Mouse (Mus musculus) NIH3T3 (cell line): ENCODE results near the gene Senp1.

Experiments used
- DNase-seq: peaks from one replicate; pipeline ENCODE4 v3.0.0-alpha.2; 2012; ENCODE audit warnings: low read depth

Gene Senp1

DNA sequence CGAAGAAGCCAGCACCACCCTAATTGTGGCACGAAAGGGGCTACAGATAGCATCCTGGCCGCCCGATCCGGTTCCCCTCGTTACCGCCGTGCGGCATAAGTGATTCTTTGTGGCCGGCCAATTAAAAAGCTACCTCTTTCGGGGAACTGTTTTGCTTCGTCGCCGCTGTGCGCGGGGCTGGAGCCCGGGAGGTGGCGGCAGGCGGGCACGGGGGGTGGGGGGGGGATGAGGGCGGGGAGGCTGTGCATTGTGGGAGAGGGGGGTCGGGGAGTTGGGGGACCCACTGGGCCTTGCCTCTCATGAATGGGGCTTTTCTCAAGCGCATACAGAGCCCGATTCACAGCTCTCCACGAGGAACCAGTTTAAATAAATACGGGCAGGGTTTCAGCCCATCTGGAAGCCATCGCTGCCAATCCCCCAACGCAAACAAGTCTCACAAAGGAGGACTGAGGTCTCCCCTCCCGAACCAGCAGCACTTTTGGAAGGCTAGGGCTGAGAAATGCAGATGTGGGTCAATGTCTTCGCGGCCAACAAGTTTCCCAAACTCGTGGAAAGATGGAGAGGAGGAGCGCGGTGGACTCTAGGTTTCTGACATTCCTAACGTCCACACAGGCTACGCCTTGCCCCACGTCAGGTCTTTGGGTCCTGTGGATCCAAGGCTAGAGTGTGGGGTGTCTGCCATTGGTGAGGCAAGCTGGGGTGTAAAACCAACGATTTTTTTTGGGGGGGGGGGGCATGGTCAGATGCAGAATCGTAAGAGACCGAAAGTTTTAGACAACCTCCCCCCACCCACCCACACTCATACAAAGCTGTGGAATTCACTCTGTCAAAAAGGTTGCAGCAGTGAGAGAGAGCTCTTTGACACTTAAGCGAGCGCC is 91.2 kb downstream of the Senp1 start:
- DNase-seq: no peak

DNA sequence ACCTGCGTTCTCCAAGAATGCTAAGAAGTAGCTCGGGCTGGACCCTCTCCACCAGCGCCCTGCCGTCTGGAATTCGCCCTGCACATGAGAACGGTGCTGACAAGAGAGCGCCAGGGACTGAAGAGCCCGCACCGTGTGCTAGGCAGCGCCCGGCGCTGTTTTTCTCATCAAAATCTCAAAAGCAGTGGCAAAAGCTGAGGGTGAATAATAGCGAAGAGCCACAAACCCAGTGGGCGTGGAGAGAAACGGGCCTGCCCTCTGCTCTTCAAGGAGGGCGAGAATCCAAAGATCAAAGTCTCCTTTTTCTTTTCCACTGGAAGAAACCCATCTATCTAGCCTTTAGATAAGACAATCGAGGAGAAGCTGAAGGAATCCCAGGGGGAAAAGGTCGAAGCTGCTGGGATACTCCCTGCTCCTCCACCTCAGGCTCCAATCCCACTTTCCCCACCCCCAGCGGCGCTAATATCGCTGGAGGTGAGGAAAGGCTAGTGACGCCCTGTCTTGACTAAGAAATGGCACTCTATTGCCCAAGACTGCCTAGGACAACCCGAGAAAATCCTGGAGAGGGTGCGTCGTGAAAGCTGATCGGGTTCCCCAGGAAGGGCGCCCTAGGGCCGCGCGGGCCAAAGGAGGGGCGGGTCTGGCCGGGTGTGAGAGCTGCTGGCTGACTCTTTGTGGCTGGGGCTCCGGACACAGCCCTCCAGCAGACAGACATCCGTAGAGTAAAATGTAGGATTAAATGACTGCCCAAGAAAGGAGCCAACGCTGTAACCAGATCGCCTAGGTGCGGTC is 92.0 kb downstream of the Senp1 start:
- no peak for DNase-seq

DNA sequence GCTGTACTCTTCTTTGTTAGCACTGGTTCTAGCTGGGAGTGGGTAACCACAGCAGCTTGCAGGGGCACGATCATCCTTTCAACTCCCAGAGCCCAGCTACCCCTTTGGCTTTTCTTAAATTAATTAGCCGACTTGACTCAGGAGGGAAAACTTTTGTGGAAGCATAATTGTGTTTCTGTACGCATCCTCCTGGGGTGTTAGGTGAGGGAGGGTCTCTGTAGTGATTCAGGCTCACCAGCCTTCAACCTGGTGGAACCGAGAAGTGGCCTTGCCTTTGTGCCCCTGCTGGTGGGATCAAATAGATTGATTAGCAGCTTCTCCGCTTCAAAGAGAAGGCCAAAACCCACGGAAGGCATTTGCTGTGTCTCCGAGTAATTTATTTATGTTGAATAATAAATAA is 93.6 kb downstream of the Senp1 start:
- no peak for DNase-seq

DNA sequence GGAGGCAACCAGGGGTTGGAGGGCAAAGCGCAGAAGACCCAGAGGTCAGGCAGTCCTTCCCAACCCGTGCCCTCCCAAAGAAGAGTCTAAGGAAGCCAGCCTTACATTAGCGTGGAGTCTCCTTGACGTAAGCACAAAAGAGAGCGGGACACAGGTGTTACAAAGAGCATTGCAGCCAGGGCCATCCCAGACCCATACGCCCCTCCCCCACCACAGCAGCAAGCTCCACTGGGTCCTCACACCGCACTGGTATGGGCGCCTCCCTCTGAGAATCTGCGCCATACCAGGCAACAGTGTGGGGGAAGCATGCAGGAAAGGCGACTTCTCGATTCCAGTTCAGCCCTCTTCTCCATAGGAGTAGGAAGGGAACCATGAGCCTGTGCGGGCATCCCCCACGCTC is 94.0 kb downstream of the Senp1 start:
- DNase-seq: no peak

DNA sequence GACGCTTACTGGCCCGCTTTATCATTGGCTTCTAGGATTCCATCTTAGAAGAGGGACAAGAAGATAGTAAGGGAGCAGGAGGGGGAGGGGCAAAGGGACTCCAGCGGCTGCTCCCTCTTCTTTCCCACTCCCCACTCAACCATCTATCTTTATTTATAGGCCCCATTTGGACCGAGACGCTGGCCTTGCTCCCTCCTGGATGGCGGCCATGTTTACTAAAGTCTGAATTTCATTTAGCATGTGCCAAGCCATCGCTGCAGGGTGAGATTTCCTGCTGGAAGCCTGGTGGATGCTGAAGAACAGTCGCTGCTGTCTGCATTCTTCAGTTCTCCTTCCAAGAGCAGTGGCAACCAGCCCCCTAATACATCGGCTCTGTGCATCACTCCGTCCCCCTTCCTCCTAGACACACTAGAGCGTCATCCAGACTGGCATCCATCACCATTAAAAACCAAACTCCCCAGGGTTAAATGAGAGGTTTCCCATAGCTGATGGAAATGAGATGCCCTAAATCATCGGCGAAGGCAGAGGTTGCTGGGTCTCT is 96.8 kb downstream of the Senp1 start:
- DNase-seq: peak; percentile 46

DNA sequence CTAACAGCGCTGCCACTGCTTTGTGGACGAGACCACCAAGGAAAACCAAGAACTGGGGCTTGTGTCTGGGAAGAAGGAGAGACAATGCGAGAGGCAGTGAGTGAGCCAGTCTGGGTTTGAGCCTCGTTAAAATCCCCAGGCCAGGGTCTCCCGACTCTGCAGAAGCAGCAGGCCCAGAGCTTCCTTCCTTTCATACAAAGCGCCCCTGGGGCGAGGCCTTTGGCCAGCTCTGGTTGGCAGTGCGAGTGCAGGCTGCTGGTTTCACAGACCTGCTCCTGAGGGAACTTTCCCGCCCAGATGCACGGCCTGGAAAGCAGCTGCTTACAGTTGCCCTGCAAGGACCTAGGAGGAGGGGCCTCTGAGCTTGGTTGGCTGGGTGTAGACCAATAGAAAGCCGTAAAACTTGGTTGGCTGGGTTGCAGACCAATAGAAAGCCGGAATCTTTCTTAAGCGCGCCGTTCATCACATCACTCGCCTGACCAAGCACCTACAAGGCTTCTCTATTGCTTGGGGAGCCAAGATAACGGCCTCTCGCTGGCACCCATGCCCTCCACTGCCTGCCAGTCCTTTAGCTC is 100.7 kb downstream of the Senp1 start:
- DNase-seq: peak; percentile 55

DNA sequence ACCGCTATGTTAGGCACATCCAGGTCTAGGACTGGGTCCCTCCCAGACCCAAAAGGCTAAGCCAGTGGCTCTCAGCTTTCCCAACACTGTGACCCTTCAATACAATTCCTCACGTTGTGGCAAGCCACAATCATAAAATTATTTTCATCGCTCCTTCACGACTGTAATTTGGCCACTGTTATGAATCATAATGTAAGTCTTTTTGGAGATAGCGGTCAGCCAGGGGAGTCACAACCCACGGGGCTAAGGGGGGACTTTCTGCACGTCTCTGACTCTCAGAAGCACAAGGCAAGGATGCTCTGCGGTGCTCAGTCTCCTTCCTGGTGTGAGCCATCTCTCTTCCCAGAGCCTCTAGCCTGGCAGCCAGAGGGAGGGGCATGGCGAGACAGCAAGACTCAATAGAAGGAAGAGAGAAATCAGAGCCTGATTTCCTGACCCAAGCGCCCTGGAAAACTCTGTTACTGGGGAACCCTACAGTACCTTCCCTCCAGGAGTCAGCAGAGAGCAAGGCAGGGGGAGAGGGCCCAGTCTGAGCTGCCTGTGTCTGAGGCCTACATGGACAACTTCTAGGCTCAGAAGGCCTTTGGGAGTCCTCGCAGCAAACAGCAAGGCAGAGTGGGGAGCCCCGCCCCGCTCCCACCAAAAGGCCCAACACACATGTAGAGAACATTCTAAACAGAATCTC is 101.4 kb downstream of the Senp1 start:
- peak; percentile 58 for DNase-seq

- no peak for DNase-seq
These were observed 102.2 kb downstream of the Senp1 start for GRCm38 (mm10) chr15:97991285-97991895.

DNA sequence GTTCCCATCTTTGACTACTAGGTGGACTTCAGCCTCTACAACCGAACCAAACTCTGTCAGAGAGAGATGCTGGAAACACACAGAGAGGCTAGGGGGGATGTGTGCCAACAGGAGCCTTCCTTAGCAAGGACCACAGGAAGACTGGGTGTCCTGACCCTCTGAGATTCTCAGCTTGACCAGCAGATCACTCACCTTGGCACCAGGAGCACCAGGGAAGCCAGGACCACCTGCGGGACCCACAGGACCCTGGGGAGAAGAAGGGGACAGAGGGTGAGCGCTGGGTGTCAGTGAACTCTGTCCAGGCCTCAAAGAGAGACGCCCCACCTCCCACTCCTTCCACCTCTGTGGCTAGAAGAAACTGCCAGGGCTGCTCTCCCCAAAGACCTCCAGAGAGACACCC is 102.8 kb downstream of the Senp1 start:
- no peak for DNase-seq

GRCm38 (mm10) chr15:97990124-97990523 is 103.4 kb downstream of the Senp1 start:
- DNase-seq: peak; percentile 61

GRCm38 (mm10) chr15:97989544-97989943 is 104.0 kb downstream of the Senp1 start:
- no peak for DNase-seq
